Mouse (Mus musculus): ENCODE results near the gene Sqor.
A peak's percentile ranks its signal among the peaks of the same experiment; 100 is the strongest.

Gene Sqor

DNA sequence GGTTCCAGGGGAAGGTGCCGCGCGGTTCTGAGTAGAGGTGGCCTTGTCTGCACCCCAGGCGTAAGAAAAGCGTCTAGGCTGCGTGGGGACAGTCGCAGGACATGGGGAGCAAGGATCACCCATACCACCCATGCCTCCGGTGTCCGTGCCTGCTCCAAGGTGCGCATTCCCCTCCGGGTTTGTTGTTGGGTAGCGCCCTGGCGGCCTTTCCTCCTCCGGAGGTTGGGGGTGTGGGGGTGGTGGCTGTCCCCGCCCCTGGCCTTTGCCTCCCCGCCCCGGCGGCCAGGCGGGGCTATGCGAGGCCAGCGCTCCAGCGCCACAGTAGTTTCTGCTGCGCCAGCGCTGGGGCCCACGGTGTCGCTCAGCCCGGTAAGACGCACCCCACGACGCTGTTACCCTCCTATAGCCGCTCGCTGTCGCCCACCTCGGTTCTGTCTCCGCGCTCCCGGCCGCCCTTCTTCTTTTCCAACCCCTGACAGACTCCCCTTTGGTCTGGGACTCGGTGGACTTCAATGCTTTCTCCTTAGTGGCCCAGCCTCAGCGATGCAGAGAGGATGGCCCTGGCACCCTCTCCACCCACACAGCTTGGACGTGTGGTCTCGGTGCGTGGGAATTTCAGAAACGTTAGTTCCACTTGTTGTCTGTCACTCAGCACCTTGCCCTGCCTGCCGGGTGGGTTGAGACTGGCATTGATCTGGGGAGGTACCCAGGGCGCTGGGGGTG is at the start of gene Sqor:
Gene Sqor, plus strand, starts transcription at position 167 of the 723 bp plus-strand sequence.
- peak; percentile 18 for DNase-seq (ENCODE audit: low read depth, low spot score)

DNA sequence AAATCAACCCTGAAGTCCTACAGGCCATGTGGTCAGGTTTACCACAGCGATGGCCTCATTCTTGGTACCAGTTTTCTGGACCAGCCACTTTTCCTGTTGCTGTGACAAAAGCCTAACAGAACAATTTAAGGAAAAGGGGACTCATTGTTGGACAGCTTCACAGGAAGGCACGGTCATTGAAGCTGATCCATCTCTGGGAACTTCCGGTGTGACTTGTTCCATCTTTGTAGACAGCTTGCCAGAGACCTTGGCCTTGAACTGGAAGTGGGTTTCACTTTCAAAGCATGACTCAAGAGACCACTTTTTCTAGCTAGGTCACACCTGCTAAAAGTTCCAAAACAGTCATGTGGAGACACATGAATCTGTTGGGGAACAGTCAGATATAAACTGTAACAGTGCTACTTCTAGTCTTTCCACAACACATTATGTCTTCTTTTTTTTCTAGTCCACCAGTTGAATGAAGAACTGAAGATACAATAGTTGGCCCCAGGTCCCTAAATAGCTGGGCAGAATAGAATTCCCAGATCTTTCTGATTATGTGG is 48.7 kb upstream of the Sqor start:
- DNase-seq (ENCODE audit: low read depth, low spot score) = no peak

DNA sequence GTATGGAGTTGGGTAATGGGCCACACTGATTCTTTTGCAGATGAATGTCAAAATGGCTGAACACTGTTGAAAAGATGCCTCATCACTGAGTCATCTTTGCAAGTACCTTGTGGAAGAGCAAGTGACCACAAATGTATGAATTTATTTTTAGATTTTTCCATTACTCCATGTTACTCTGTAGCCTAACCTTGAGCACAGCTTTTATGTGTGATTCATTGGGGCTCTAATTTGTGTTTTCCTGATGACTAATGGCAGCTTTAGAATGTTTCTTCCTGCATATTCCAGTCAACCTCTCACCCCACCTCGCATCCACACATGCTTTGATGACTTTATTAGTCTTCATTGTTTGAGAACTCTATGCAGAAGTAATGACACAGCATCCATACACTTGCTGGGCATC is 45.8 kb upstream of the Sqor start:
- DNase-seq (ENCODE audit: low read depth, low spot score) = no peak

DNA sequence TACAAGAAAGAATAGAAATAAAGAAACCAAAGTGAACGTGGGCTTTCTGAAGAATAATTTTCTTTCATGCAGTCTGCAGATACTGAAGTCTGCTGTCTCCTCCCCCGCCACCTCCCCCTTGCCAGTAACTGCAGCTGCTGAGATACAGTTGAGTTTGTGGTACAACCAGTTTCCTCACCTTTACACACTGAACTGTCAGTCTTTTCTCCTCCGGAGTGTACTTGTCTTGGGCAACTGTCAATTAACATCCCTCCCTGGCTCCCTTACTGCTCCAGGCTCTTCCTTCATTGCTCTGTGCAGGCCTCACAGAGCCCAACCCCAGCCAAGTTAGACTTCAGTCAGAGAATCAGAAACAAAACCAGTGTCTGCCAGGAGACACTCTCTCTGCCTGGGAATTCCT is 44.5 kb upstream of the Sqor start:
- DNase-seq (ENCODE audit: low read depth, low spot score) = no peak

DNA sequence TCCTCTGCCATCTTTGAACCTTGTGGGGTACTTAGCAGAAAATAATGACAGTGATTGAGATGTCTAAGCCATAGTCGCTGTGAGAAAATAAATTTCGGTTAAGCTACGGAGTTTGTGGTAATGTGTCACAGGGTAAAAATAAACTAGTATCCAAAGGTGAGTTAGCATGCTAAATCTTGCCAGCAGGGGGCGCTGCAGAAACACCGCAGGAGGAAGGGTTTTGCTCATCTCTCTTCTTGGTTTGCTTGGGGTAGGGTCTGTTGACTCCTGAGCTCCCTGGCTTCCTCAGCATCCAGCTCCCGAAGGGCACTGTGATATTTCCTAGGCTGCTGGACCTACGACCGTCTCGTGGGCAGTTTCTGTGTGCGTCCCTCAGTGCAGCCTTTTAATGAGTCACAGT is 39.4 kb upstream of the Sqor start:
- DNase-seq (ENCODE audit: low read depth, low spot score) = peak; percentile 36

DNA sequence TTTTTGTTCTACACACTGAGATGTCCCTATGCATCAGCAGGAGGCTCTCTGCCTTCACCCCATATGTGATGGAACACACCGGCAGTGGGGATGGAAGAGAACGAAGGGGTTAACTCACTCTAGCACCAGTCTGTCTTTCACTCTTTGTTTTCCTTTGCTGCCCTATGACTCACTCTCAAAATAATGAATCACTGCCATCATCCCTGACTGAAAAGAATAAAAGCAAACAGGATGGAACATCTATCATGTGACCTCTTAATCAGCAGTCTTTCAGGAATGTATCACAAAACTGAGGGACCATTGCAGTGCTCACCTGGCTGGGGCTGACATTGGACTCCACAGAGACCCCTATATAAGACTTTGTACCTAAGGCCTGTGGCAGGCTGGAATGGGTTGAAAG is 33.6 kb upstream of the Sqor start:
- DNase-seq (ENCODE audit: low read depth, low spot score) = no peak

DNA sequence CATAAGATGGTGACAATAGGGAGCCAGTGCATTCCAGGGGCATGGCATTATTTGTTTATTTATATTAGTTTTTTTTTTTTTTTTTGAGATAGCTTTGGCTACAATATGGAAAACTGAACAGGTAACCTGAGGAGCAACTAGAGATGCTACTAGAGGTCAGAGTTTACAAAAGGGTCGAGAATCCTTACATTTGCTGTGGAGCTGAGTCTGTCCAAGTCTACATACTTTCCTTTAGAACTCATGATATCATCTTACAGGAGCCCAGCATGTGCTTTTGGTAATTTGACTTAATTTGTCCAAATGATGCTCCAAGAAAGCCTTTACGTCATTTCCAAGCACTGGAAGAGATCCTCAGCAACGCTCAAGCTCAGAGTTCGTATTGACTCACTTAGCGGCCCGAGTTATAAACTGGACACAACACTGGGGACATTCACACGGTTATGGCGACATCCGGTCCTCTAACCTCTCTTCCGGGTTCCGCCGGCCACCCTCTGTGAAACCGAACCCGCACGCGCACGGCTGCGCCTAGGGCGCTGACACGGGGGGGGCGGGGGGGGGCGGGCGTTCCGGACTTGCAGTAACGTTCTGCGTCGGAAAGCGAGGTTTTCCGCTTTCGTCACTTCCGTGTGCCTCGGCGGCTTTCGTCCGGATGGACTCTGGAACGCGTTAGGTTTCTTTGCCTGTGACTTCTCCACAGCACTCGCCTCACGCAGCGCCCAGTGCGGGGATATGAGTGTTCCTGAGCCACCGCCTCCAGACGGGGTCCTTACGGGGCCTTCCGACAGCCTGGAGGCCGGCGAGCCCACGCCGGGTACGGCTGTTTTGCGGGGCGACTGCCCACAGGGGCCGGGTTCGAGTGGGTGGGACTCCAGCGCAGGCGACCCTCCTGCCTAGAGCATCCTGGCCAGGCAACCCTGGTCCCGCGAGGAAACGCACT is 26.9 kb upstream of the Sqor start, which contains the start of gene Bloc1s6:
Gene Bloc1s6, plus strand, starts transcription at position 610 of the 937 bp plus-strand sequence.
- peak; percentile 91 for DNase-seq (ENCODE audit: low read depth, low spot score)

DNA sequence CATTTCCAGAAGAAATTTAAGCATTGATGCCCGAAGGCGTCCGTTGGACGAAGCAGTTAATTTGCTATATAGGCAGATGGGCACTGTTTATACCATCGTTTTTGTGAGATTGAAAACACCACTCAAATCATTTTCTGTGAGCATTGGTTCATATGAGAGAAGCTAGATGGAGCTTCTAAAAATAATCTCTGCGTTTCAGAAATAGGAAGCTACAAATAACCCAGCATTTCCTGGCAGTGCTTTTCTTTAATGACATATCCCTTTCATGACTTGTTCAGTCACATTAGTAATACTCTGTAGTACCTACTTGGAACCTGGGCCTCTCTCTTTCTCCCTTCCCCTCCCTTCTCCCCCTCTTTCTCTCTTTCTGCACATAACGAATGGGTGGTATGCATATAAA is 26.0 kb upstream of the Sqor start:
- DNase-seq (ENCODE audit: low read depth, low spot score) = no peak

DNA sequence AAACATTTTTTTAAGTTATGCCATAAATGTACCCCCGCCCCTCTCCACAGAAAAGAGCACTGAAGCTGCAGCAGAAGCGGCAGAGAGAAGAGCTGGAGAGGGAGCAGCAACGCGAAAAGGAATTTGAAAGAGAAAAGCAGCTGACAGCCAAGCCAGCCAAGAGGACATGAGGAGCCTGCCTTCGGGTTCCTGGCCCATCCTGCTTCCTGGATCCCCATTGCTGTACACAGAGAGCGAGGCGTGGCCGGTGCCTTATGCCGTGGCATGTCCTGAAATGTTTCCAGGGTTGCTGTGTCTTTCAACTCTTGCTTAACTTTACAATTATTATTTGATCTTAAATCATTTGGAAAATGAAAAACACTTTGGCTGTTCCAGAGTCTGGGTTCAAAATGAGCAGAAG is 18.6 kb upstream of the Sqor start:
- no peak for DNase-seq (ENCODE audit: low read depth, low spot score)

DNA sequence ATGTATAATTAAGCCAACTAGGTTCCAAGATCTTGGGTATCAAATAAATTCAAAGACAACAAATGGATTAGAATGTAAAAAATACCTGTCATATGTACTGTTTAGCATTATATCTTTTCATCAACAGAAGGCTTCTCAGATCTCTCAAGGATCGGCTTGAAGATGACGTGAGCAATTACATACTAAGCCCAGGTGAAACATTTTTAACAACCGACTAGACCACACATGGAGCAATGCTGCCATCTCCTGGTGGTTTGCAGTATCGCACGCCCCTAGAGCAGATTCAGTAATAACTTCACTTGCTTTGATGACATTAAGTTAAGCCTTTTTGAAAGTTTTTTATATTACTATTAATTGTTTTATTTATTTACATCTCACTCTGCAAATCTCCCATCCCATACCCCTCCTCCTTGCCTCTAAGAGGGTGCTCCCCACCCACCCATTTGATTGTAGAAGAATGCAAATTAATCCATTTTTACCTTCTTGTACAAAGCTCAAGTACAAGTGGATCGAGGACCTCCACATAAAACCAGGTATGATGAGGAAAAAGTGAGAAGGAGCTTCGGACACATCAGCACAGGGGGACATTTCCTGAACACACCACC is 11.2 kb upstream of the Sqor start:
- DNase-seq (ENCODE audit: low read depth, low spot score) = peak; percentile 40

DNA sequence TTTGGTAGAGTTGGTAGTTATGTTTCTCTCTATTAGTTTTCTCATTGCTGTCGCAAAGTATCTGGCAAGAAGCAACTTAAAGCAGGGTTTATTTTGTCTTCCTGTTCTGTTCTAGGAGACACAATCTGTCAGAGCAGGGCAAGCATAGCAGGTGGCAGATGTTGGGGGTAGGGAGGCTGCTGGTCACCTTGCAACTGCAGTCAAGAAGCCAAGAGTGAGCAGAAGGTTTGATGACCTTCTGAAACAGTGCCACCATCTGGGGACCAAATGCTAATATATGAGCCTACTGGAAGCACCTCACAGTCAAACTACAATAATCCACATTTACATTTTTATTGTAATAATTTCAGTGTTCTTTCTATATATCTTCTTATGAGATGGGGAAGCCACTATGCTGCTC is 5.2 kb upstream of the Sqor start:
- no peak for DNase-seq (ENCODE audit: low read depth, low spot score)

DNA sequence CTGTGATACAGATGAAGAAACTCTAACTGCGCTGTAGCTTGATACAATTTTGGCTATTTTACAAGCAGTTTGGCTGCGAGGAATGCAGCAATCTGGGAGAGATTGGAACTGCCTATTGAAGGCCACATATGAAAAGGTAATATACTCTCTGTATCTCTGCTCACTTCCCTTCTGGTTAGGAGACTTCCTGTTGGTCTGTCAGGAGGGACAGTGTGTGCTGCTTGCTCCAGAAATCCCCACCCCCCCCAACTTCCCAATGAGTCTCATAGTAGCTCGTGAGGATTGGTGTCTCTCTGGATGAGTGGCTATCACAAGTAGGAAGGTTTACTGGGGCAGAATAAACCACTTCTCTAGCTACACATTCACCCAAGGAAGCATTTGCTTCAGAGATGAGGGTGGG is 2.0 kb upstream of the Sqor start:
- DNase-seq (ENCODE audit: low read depth, low spot score) = no peak

DNA sequence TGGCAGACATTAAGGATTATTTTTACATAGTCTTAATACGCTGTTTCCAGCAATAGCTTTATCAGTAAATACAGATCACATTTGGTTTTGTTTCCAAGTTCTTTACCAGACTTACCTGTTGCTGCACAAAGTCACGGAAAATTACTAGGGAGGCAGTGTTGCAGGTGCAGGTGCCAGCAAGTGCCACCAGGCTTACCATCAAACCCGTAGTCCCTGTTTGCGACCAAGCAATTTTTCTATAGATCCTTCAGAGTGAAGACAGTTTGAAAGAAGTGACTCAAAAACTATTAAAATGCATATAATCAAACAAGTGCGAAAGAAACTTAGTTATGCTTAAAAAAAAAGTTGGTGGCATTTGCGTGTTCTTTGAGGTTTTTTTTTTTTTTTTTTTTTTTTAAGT is 511 bp upstream of the Sqor start:
- no peak for DNase-seq (ENCODE audit: low read depth, low spot score)

DNA sequence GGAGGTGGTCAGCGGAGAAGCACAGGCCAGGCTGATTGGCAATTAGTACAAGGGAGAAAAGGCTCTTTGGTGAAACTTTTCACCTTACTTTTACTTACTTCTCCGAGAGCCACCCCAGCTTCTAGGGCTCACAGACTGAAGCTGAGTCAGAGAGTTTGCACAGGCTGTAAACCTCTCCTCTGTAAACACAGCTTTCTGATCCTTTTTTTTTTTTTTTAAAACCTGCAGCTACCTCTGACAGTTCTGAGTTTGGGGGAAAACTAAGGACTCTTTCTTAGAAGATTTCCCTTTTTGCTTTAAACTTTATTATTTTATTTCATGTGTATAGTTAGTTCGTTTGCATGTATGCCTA is 733 bp downstream of the Sqor start:
- DNase-seq (ENCODE audit: low read depth, low spot score) = no peak

DNA sequence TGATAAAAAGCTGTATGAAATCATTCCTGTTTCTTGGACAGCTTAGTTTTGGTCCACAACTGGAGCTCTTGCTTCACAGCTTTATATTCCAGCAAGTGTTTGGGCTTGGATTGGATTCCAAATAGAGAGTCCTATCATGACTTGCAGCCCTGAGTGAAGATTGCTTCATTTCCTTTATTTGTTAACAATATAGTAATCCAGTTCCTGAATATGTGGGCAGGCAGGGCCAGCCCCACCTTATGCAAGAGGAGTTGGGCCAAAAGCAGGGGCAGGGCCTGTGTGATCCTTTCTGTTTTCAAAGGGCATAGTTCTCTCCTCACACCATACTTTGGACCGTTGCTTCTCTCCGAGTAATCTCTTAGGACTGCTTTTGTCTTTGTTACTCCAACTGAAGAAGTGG is 6.0 kb downstream of the Sqor start:
- DNase-seq (ENCODE audit: low read depth, low spot score) = no peak

DNA sequence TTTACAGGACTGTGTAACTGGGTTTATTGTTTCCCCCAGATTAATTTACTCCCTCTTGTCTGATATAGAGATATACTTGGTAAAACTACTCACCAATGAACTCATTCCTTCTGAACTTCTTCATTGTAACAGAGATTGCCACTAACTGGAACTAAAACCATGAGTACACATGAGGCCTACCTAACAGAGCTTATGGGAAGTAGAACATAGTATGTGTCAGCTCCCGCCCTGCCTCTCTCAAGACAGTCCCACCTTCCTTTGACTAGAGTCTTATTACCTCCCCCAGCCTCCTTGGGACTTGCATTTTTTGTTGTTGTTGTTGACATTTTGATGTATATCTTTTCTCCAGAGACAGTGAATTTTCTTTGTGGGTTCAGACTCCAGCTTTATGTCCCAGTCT is 7.9 kb downstream of the Sqor start:
- no peak for DNase-seq (ENCODE audit: low read depth, low spot score)

DNA sequence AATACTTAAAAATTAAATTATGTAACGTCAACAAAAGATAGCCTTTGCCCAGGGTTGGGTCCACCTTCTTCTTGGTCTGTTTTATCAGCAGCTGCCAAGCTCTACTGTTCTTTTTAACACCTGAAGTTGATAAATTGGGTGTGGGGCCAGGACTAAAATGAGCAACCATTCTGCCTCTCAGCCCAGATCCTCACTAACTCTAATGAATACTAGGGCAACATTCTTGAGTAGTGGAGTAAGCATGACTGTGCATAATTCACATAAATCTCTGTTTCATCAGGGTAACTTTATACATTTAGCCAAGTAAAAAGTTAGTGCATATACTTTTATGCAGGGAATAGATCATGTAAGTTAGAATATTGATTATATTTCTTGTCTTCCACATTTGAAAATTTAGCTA is 10.5 kb downstream of the Sqor start:
- DNase-seq (ENCODE audit: low read depth, low spot score) = no peak

DNA sequence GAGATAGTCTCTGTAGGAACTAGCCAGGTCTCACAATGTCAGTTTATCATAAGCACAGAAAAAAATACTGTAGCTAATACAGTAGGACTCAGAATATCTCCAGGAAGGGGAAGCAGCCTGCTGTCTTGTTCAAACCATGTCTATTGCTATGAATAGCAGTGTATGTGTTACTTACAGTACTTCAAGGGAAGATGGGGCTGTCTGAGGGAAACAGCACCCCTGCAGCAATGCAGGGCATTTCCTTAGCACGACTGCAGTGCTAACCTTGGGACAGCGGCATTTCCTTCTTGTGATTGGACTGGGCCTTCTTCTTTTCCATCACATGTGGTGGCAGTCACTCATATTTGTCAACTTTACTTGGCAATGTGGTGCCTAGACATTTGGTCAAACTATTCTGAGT is 11.8 kb downstream of the Sqor start:
- no peak for DNase-seq (ENCODE audit: low read depth, low spot score)

DNA sequence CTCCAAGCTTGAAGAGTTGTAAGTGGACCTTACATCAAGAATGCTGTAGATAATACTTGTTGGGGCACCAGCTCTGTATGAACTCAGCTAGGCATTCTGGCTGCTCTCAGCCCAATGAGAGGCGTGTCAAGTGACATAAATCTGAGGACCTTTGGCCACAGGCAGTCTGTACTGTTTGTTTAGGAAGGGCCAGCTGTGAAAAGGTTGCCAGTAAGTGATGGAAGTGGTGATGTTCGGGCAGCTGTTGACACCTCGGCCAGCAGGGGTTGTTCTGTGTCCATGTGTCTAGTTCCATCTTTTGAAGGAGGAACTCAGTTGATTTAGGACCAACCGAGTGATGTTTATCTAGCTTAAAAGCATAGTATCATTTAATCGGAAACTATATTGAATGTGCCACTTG is 14.9 kb downstream of the Sqor start:
- no peak for DNase-seq (ENCODE audit: low read depth, low spot score)

DNA sequence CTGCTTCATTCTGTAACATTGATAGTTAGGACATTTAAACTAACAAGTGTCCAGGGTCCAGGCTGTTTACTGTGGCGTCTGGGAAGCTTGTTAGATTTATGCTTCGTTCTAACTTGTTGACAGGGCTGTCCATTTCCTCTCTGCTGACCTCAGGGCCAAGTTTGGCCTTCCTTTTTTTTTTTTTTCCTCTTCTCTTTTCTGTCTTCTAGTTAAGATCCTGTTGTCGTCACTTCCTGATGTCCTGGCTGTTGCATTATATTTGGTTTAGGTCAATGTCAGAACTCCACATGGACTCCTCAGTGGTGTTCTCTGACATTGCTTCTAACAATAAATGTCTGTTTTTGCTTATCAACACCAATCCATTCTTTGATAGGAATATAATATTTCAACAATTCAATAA is 15.4 kb downstream of the Sqor start:
- no peak for DNase-seq (ENCODE audit: low read depth, low spot score)

DNA sequence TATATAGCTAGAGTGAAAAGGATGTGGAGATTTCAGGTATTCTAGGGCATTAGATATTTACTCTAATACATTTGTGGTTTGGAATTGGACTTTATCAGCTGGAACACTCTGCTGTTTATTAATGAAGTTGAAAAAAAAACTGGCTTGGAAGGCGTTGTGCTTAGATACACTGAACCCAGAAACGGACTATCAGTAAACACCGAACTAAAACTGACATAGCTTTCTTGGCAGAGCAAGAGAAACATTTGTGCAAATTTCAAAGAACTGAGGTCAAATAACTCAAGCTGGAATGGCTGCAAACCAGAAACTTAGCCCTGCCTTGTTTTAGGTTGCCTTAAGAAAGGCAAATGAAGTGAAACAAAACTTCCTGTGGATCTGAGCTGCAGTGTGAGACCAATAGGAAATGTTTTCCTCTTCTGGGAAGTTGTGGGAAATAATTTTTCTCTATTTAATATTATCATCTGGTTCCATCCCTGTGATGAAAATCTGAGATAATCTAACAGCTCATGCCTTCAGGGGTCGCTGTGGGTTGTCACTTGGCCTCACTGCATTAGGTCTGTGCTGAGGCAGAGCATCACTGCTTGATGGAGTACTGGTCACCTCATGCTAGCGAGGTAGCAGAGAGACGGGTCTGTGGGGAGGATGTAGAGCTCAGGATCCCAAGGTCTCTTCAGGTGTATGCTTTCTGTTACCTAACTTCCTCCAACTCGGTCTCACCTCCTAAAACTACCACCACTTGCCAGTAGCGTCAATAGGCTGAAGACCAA is 16.7 kb downstream of the Sqor start:
- DNase-seq (ENCODE audit: low read depth, low spot score) = no peak

DNA sequence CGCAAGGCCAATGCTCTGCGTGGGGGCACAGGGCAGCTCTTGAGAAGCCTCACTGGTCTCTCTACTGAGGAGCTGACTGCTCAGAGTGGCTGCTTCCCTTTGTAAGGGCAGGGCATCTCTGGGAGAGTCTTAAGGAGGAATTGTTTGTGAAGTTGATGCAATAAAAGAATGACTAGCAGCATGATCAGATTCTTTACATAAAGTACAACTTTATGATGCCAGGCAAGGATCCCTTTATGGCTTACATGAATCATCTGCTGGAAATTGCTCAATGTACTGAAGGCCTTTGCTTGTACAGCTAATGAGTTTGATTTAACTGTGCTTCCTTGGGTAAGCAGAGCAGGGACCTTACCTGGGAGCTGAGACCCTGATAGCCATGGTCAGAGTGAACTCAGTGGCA is 18.7 kb downstream of the Sqor start:
- no peak for DNase-seq (ENCODE audit: low read depth, low spot score)
